ENCODE assay signal across 8 mouse cellular contexts in the genomic region with DNA sequence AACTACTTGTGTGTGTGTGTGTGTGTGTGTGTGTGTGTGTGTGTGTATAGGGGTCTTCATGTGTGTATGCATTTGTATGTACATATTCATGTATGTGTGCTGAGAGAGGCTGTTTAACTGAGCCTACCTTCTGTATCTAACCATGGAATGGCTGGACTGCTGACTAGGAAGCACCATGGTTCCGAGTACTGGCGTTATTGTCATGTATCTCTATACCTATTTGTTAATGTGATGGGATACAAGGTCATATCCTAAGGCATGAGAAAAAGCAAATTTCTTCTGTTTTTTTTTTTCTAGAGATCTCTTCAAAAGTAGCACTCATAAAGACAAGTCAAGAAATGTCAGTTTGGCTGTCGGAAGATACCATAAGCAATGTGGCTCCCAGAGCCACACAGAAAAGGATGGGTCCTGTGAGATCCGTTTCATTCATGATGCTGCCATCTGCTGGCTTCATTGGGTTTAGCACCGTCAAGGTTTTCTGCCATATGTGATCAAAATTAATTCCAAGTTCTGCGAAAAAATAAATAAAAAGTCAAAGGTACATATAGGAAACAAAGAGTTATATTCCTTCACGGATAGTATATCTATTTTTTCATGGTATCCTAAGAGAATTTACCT. TPM values are rescaled to one million over a fixed set of nuclear protein-coding genes. Genes with fewer than 3 reads are reported as not detected.
DNase-seq lines count a peak whose midpoint lies in the region; ATAC-seq and TF ChIP-seq lines count a peak whose summit lies in the region.

No protein-coding gene starts in this region.

- H3K36me3 ChIP-seq in E14TG2a.4 (ENCODE audit: insufficient read depth, low read length) = no peaks in the 10 kb centered on the region
- no peaks in the 10 kb centered on the region for H3K36me3 ChIP-seq in forebrain, embryonic 14.5 days (ENCODE audit: control insufficient read depth, insufficient read depth, low read length)
- H3K36me3 ChIP-seq in liver, embryonic 14.5 days (replicated peaks; ENCODE audit: control insufficient read depth, insufficient read depth, low read depth) = no peaks in the 10 kb centered on the region

- H3K4me2 ChIP-seq in forebrain, embryonic 14.5 days (ENCODE audit: low read length) = no peak overlapping the region
- H3K4me2 ChIP-seq in liver, embryonic 14.5 days (ENCODE audit: low read depth) = no peak overlapping the region

- TF ChIP-seq EP300 in liver, embryonic 14.5 days (IDR thresholded peaks at IDR 0.05; ENCODE audit: low read depth) = no peak

- H3K27me3 ChIP-seq in E14TG2a.4 (ENCODE audit: insufficient read depth, low read length) = no peaks in the 10 kb centered on the region
- no peaks in the 10 kb centered on the region for H3K27me3 ChIP-seq in forebrain, embryonic 14.5 days (replicated peaks; ENCODE audit: control insufficient read depth, insufficient read depth, low read length)
- H3K27me3 ChIP-seq in liver, embryonic 14.5 days (ENCODE audit: control insufficient read depth, insufficient read depth, low read length) = no peaks in the 10 kb centered on the region

- no peak overlapping the region for H3K4me3 ChIP-seq in E14TG2a.4 (replicated peaks; ENCODE audit: low read length)
- H3K4me3 ChIP-seq in forebrain, embryonic 14.5 days (ENCODE audit: low read depth, low read length) = no peak overlapping the region
- no peak overlapping the region for H3K4me3 ChIP-seq in liver, embryonic 14.5 days (ENCODE audit: insufficient read depth in 1 of 2, low read depth in 2 of 2, low read length in 2 of 2)

- DNase-seq in adrenal gland, adult (ENCODE audit: inconsistent age in 2 of 2, low spot score in 1 of 2) = peak; percentile 15 to 75
- DNase-seq in adrenal gland, postnatal 4 days (ENCODE audit: low spot score in 2 of 2) = no peak
- DNase-seq in forebrain, embryonic 14.5 days (ENCODE audit: low spot score) = peak; percentile 82
- DNase-seq in kidney, postnatal 10 days = peak; percentile 60
- DNase-seq in liver, embryonic 14.5 days (ENCODE audit: low read depth in 3 of 3, low spot score in 3 of 3) = no peak
- peak; percentile 28 for DNase-seq in retina, adult 2 months (ENCODE audit: low read depth, low spot score)

- peak; percentile 53 for TF ChIP-seq CTCF in E14TG2a.4 (conservative IDR thresholded peaks at IDR 0.05; ENCODE audit: low read length)
- TF ChIP-seq CTCF in liver, embryonic 14.5 days (IDR thresholded peaks at IDR 0.05; ENCODE audit: low read depth) = peak; percentile 41

- 37% methylated on average over 7 of the region's 7 CpGs for WGBS in forebrain, embryonic 14.5 days
- WGBS in liver, embryonic 14.5 days (ENCODE audit: insufficient replicate concordance) = 33% methylated on average over 7 of the region's 7 CpGs

- no peaks in the 10 kb centered on the region for H3K9me3 ChIP-seq in E14TG2a.4 (ENCODE audit: low read length)
- no peaks in the 10 kb centered on the region for H3K9me3 ChIP-seq in forebrain, embryonic 14.5 days (replicated peaks; ENCODE audit: control insufficient read depth, low read length)
- no peaks in the 10 kb centered on the region for H3K9me3 ChIP-seq in liver, embryonic 14.5 days (ENCODE audit: control insufficient read depth, low read length)

- H3K4me1 ChIP-seq in E14TG2a.4 (replicated peaks; ENCODE audit: low read depth, low read length) = no peaks in the 10 kb centered on the region
- no peaks in the 10 kb centered on the region for H3K4me1 ChIP-seq in forebrain, embryonic 14.5 days (ENCODE audit: control insufficient read depth, insufficient read depth, low read length)
- H3K4me1 ChIP-seq in liver, embryonic 14.5 days (replicated peaks; ENCODE audit: control insufficient read depth in 2 of 2, insufficient read depth in 2 of 2, low read length in 1 of 2) = no peaks in the 10 kb centered on the region

- H3K27ac ChIP-seq in forebrain, embryonic 14.5 days (ENCODE audit: low read depth, low read length) = no peak overlapping the region
- H3K27ac ChIP-seq in liver, embryonic 14.5 days = no peak overlapping the region

- H3K9ac ChIP-seq in forebrain, embryonic 14.5 days (ENCODE audit: low read length) = no peak overlapping the region
- no peak overlapping the region for H3K9ac ChIP-seq in liver, embryonic 14.5 days (replicated peaks)

- ATAC-seq in cerebellum, adult (ENCODE audit: insufficient number of reproducible peaks, low FRiP score, low TSS enrichment) = peak; percentile 82
- ATAC-seq in forebrain, embryonic 14.5 days = peak; percentile 75
- ATAC-seq in liver, embryonic 14.5 days (ENCODE audit: insufficient read depth) = no peak

RNA-seq across cellular contexts. Expression of gene Yipf7, which starts 21.7 kb away (rescaled TPM):
- total RNA-seq in adrenal gland, postnatal 4 days (2021) = 1 to 10 TPM in 1 of 2 experiments, under 1 TPM in 1; 0.73 to 2.0 TPM
- not detected in 2 replicates for polyA plus RNA-seq in forebrain, embryonic 14.5 days (2014; fragmentation: Nextera tagmentation; extraction: Ambion mirVana)
- not detected in 2 replicates for polyA plus RNA-seq in liver, embryonic 14.5 days (2012; rRNA removed)
- not detected in 2 replicates for polyA plus RNA-seq in liver, embryonic 14.5 days (2014; fragmentation: Nextera tagmentation; extraction: Ambion mirVana)

RNA-seq across cellular contexts. Expression of gene Guf1, which starts 36.0 kb away (rescaled TPM):
- 10 to 100 TPM; 36.7 to 37.4 TPM for total RNA-seq in adrenal gland, postnatal 4 days (2021)
- 33.4 and 37.9 TPM in 2 replicates for polyA plus RNA-seq in forebrain, embryonic 14.5 days (2014; fragmentation: Nextera tagmentation; extraction: Ambion mirVana)
- 4.8 and 7.4 TPM in 2 replicates for polyA plus RNA-seq in liver, embryonic 14.5 days (2012; rRNA removed)
- polyA plus RNA-seq in liver, embryonic 14.5 days (2014; fragmentation: Nextera tagmentation; extraction: Ambion mirVana) = 12.4 and 14.4 TPM in 2 replicates

Comparison
In these comparisons a context has a peak if more than half of its experiments do, and no peak if none do; other contexts are left out.
1. DNase-seq: peak in adrenal gland, adult (2 of 2), forebrain, embryonic 14.5 days (single experiment), kidney, postnatal 10 days (single experiment) and retina, adult 2 months (single experiment); none in adrenal gland, postnatal 4 days (0 of 2) and liver, embryonic 14.5 days (0 of 3).